Mouse (Mus musculus) effector memory CD4-positive, alpha-beta T cell, adult 5 months (primary cell): ENCODE data around the gene Fam122c. TPM values are rescaled to one million over a fixed set of nuclear protein-coding genes. Genes with fewer than 3 reads are reported as not detected.

Experiments used
- polyA plus RNA-seq: library from polyadenylated mRNA; unstranded; fragments of 100-300 nt; shearing (Covaris generic); gene quantifications from one replicate; pipeline ENCODE4 v1.2.1, GENCODE M21; 2017

The Fam122c gene
- polyA plus RNA-seq = not detected

DNA sequence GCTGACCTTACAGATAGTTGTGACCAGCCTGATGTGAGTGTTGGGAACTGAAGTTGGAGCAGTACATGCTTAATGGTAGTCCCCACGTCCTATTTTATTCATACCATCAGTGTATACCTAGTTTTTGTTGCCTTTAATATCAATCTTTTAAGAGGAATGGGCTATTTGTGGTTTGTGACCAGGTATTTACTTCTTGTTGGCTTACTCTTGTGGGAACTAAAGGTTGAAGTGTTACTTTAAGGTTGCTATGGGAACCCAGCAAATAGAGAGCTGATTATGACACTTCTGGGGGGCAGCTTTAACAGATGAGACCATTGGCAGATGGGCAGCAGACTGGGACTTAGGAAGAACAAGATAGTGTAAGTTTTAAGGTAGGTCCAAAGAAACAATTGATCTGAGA is at the start of gene Fam122c:
TSS of gene Fam122c (plus strand) at position 301 of the 400 bp plus-strand sequence.

DNA sequence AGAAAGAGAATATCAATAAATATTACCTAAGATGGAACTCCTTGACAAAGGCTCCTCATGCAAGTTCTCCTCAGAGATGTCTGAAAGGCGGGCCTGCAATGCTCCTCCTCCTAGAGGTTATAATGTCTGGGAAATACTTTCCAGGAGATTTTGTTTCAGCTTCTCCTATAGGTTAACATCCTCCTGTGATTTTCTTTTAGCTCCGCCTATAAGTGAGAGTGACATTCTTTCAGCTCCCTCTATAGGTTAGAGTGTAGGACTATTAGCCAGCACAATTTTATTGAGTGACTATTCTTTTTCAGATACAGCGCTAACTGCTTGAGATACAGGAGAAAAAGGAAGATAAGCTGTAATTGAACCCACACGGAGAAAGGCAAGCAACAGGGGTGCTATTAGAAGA is 33.2 kb upstream of the Fam122c start, which contains the start of gene Plac1:
TSS of gene Plac1 (minus strand) at position 101 of the 400 bp plus-strand sequence.

DNA sequence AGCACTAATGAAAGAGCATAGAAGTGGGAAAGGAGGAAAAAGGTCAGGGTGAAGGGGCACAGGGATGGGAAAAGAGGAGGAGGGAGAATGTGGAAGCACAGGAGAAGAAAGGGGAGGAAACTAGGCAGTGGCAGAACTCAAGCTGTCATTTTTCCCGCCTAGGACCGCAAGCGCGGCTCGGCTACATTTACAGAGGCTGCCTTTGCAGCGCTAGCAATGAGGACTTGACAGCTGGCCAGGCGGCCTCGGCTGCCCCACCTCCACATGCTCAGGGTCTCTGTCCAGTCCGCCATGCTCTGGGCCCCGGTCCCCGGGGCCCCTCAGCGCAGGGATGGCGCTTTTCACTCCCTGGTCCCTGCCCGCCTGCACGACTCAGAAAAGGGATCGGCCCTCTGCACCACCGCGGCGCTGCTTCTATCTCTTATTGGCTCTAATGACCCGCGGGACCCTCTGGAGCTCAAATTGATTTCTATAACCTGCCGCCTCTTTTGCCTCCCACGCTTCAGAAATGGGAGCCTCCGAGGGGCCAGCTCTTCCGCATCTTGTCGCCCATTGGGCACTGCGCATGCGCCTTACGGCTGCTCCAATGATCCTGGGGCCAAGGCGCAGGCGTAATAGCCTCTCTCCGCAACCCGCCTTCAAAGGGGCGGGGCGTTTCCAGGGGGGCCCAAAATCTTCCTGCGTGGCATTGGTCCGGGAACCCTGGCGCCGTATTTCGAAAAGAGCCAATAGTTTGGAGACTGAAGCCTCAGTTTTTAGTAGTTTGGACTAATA is 3.7 kb upstream of the Fam122c start, which contains the start of gene Fam122b:
TSS of gene Fam122b (minus strand) at position 517 of the 774 bp plus-strand sequence.

DNA sequence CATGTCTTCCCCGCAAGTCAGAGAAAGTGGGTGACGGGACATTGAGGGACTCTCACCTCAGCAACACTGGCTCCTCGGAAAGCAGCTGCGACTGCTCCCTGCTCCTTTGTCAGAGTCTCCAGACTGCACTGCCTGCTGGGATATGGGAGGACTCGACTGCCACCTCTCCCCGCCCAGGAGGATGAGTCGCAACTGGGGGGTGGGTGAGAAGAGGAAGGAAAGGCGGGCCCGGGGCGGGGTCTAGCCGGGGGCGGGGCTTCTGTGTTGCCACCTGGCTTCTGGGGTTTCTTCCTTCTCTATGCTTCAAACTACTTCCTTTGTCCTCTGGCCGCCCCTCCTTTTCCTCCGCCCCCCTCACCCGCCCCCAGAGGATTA is 97.1 kb downstream of the Fam122c start, which contains the start of gene Mospd1:
TSS of gene Mospd1 (minus strand) at position 137 of the 375 bp plus-strand sequence.

Other genes starting within 250 kb of the Fam122c start
- gene Plac1, start 33.3 kb upstream of the Fam122c start, polyA plus RNA-seq = not detected
- gene Fam122b, start 3.6 kb upstream of the Fam122c start, polyA plus RNA-seq = 8.4 TPM
- gene Mospd1, start 97.1 kb downstream of the Fam122c start, polyA plus RNA-seq = 13.0 TPM
- gene Etd, start 161.5 kb downstream of the Fam122c start, polyA plus RNA-seq = not detected